Mouse (Mus musculus): ENCODE results near the gene Alg9.

The Alg9 gene

GRCm38 (mm10) chr9:50756711-50757110 lies 18.1 kb upstream of the Alg9 start:
- DNase-seq (ENCODE audit: low spot score): no peak

- DNase-seq (ENCODE audit: low spot score): no peak
Observed at GRCm38 (mm10) chr9:50761520-50762243, 13.1 kb upstream of the Alg9 start.

- DNase-seq (ENCODE audit: low spot score): no peak
Observed at GRCm38 (mm10) chr9:50763331-50763730, 11.5 kb upstream of the Alg9 start.

GRCm38 (mm10) chr9:50767531-50768106 lies 7.2 kb upstream of the Alg9 start:
- no peak for DNase-seq (ENCODE audit: low spot score)

- DNase-seq (ENCODE audit: low spot score): peak; percentile 88
Observed at GRCm38 (mm10) chr9:50768107-50769002, 6.5 kb upstream of the Alg9 start, which contains the start of gene Fdxacb1. Gene Fdxacb1, plus strand, starts transcription at chr9:50768236.

- DNase-seq (ENCODE audit: low spot score): no peak
Observed at GRCm38 (mm10) chr9:50770011-50770410, 4.8 kb upstream of the Alg9 start.

GRCm38 (mm10) chr9:50774026-50774462 lies 775 bp upstream of the Alg9 start:
- DNase-seq (ENCODE audit: low spot score): no peak

GRCm38 (mm10) chr9:50775662-50776126 lies 875 bp downstream of the Alg9 start:
- DNase-seq (ENCODE audit: low spot score): no peak

GRCm38 (mm10) chr9:50776162-50776760 lies 1.4 kb downstream of the Alg9 start:
- DNase-seq (ENCODE audit: low spot score): no peak

GRCm38 (mm10) chr9:50782155-50782554 lies 7.3 kb downstream of the Alg9 start:
- DNase-seq (ENCODE audit: low spot score): no peak

GRCm38 (mm10) chr9:50795266-50795665 lies 20.4 kb downstream of the Alg9 start:
- DNase-seq (ENCODE audit: low spot score): no peak

GRCm38 (mm10) chr9:50796776-50797175 lies 22.0 kb downstream of the Alg9 start:
- DNase-seq (ENCODE audit: low spot score): no peak

GRCm38 (mm10) chr9:50797641-50798040 lies 22.8 kb downstream of the Alg9 start:
- no peak for DNase-seq (ENCODE audit: low spot score)

GRCm38 (mm10) chr9:50798368-50798767 lies 23.5 kb downstream of the Alg9 start:
- DNase-seq (ENCODE audit: low spot score): no peak

GRCm38 (mm10) chr9:50800985-50801384 lies 26.2 kb downstream of the Alg9 start:
- no peak for DNase-seq (ENCODE audit: low spot score)

- no peak for DNase-seq (ENCODE audit: low spot score)
Observed at GRCm38 (mm10) chr9:50803055-50803671, 28.3 kb downstream of the Alg9 start.

- no peak for DNase-seq (ENCODE audit: low spot score)
Observed at GRCm38 (mm10) chr9:50808471-50808870, 33.7 kb downstream of the Alg9 start.

GRCm38 (mm10) chr9:50809146-50809545 lies 34.3 kb downstream of the Alg9 start:
- no peak for DNase-seq (ENCODE audit: low spot score)

- no peak for DNase-seq (ENCODE audit: low spot score)
Observed at GRCm38 (mm10) chr9:50811187-50811586, 36.4 kb downstream of the Alg9 start.

GRCm38 (mm10) chr9:50811746-50812145 lies 36.9 kb downstream of the Alg9 start:
- no peak for DNase-seq (ENCODE audit: low spot score)

- DNase-seq (ENCODE audit: low spot score): no peak
Observed at GRCm38 (mm10) chr9:50813796-50814195, 39.0 kb downstream of the Alg9 start.

- DNase-seq (ENCODE audit: low spot score): no peak
Observed at GRCm38 (mm10) chr9:50815666-50816065, 40.8 kb downstream of the Alg9 start.

All from ovary, postnatal 10 days (tissue).